Mouse (Mus musculus): Measurements from ENCODE around the gene Fyb2. TPM values are rescaled to one million over a fixed set of nuclear protein-coding genes. Genes with fewer than 3 reads are reported as not detected.

Gene Fyb2
- total and polyA plus RNA-seq, 3 experiments = 0.08 to 0.10 TPM; not detected in 1

DNA sequence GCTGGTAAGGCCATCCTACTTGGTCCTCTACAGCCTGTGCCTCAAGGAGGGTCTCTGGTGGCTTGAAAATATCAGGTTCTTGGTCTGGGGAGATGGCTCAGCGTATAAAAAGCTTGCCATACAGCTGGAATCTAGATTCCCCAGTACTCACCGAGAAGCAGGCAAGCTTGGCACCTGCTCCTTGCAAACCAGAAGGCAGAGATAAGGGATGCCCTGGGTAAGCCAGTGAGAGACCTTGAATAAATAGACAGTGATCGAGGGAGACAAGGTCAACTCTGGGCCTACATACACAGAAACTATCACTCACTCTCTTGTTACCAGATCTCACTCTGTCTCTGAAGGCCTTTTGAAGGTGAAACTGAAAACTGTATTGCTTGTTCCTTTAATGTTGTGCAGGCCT is 21.7 kb downstream of the Fyb2 start:
- peaks cover 0 to 11% of the 10 kb centered on the region in 2 experiments; a peak in 2 of 4 replicates for H3K36me3 ChIP-seq (ENCODE audit: control insufficient read depth in 1 of 2, insufficient read depth in 2 of 2, low read length in 2 of 2)
- no peak overlapping the region for H3K27ac ChIP-seq (ENCODE audit: control insufficient read depth, low read depth, low read length)
- peaks cover under 1 to 21% of the 10 kb centered on the region in 2 experiments for H3K4me1 ChIP-seq (ENCODE audit: control insufficient read depth in 1 of 2, insufficient read depth in 2 of 2, low read length in 2 of 2)
- peak; percentile 43 for DNase-seq (ENCODE audit: low read depth, low spot score)
- no peaks in the 10 kb centered on the region for H3K27me3 ChIP-seq (ENCODE audit: control insufficient read depth in 1 of 2, insufficient read depth in 2 of 2, low read length in 2 of 2)
- no peaks in the 10 kb centered on the region for H3K79me2 ChIP-seq (ENCODE audit: control insufficient read depth, insufficient read depth, low read length, poor library complexity)
- TF ChIP-seq POLR2AphosphoS2 (IDR thresholded peaks at IDR 0.05; ENCODE audit: low read length) (no peak), MYB (IDR thresholded peaks at IDR 0.05; ENCODE audit: low read depth, low read length) (no peak), RCOR1 (IDR thresholded peaks at IDR 0.05; ENCODE audit: low read depth, low read length) (no peak), ZC3H11A (IDR thresholded peaks at IDR 0.05; ENCODE audit: low read depth, low read length) (no peak), HCFC1 (IDR thresholded peaks at IDR 0.05; ENCODE audit: low read depth, low read length) (no peak)
- no peak overlapping the region for H3K4me3 ChIP-seq (ENCODE audit: control insufficient read depth in 1 of 2, insufficient read depth in 1 of 2, low read depth in 2 of 2, low read length in 2 of 2)
- no peak overlapping the region for H3K9ac ChIP-seq (ENCODE audit: control insufficient read depth, low read depth, low read length, poor library complexity, severe bottlenecking)
- H3K9me3 ChIP-seq (replicated peaks; ENCODE audit: insufficient read depth, low read length) = no peaks in the 10 kb centered on the region

DNA sequence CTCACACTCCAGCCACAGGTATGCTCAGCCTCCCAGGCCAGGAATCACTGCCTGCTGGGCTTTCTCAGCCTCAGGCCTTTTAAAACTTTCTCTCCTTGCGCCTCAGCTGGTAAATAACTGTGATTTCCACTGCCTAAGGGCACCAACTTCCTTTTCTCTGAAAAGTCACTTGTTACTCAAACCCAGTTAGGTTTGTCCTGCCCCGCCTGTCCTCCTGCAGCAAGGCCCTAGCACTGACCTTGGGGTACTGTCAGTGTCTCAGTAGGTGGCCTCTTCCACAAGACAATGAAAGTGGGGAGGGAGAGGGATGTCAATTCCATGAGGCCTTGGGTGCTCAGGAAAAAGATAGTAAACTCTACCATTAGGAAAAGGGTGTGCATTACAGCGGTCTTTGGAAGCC is 22.2 kb downstream of the Fyb2 start:
- Histone ChIP-seq H3K27me3 (ENCODE audit: control insufficient read depth in 1 of 2, insufficient read depth in 2 of 2, low read length in 2 of 2) (no peaks in the 10 kb centered on the region), H3K9ac (ENCODE audit: control insufficient read depth, low read depth, low read length, poor library complexity, severe bottlenecking) (no peak overlapping the region), H3K27ac (ENCODE audit: control insufficient read depth, low read depth, low read length) (no peak overlapping the region), H3K4me3 (ENCODE audit: control insufficient read depth in 1 of 2, insufficient read depth in 1 of 2, low read depth in 2 of 2, low read length in 2 of 2) (no peak overlapping the region), H3K4me1 (ENCODE audit: control insufficient read depth in 1 of 2, insufficient read depth in 2 of 2, low read length in 2 of 2) (peaks cover 2 to 22% of the 10 kb centered on the region in 2 experiments), H3K36me3 (ENCODE audit: control insufficient read depth in 1 of 2, insufficient read depth in 2 of 2, low read length in 2 of 2) (peaks cover 0 to 12% of the 10 kb centered on the region in 2 experiments; a peak in 2 of 4 replicates), H3K9me3 (replicated peaks; ENCODE audit: insufficient read depth, low read length) (no peaks in the 10 kb centered on the region), H3K79me2 (ENCODE audit: control insufficient read depth, insufficient read depth, low read length, poor library complexity) (no peaks in the 10 kb centered on the region)
- no peak for TF ChIP-seq ZMIZ1 (IDR thresholded peaks at IDR 0.05; ENCODE audit: low read depth, low read length)
- no peak for TF ChIP-seq MYC (IDR thresholded peaks at IDR 0.05; ENCODE audit: low read depth, low read length)
- no peak for TF ChIP-seq EP300 (IDR thresholded peaks at IDR 0.05; ENCODE audit: low read depth in 1 of 2, low read length in 2 of 2)
- no peak for TF ChIP-seq USF1 (IDR thresholded peaks at IDR 0.05; ENCODE audit: low read depth, low read length)
- no peak for TF ChIP-seq CHD1 (IDR thresholded peaks at IDR 0.05; ENCODE audit: low read depth, low read length)
- no peak for TF ChIP-seq USF2 (IDR thresholded peaks at IDR 0.05; ENCODE audit: borderline replicate concordance in 1 of 2, insufficient read depth in 1 of 2, low read depth in 1 of 2, low read length in 2 of 2)
- no peak for TF ChIP-seq HCFC1 (IDR thresholded peaks at IDR 0.05; ENCODE audit: low read depth, low read length)
- TF ChIP-seq POLR2AphosphoS2 (IDR thresholded peaks at IDR 0.05; ENCODE audit: low read length) = no peak
- TF ChIP-seq KAT2A (conservative IDR thresholded peaks at IDR 0.05; ENCODE audit: low read depth, low read length) = no peak
- DNase-seq (ENCODE audit: low read depth, low spot score) = no peak

DNA sequence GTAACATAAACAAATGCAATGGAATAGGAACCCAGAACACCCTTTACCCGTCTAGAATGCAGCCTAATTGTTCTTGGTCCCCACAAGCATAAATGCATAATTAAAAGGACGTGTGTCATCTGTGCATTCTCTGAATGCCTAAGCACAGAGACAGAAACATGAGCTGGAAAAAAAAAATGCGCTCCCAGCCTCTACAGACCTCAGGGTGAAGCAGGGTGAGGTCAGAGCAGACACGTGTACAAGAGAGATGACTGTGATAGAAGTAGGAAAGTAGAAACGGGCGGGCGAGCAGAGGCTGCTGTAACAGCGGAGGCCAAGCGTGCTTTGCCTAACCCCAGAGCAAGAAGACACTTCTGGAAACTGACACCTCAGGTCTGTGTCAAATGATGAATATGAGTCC is 22.8 kb downstream of the Fyb2 start:
- Histone ChIP-seq H3K27me3 (ENCODE audit: control insufficient read depth in 1 of 2, insufficient read depth in 2 of 2, low read length in 2 of 2) (no peaks in the 10 kb centered on the region), H3K36me3 (ENCODE audit: control insufficient read depth in 1 of 2, insufficient read depth in 2 of 2, low read length in 2 of 2) (peaks cover 0 to 15% of the 10 kb centered on the region in 2 experiments; a peak in 2 of 4 replicates), H3K4me3 (ENCODE audit: control insufficient read depth in 1 of 2, insufficient read depth in 1 of 2, low read depth in 2 of 2, low read length in 2 of 2) (no peak overlapping the region), H3K9ac (ENCODE audit: control insufficient read depth, low read depth, low read length, poor library complexity, severe bottlenecking) (no peak overlapping the region), H3K4me1 (ENCODE audit: control insufficient read depth in 1 of 2, insufficient read depth in 2 of 2, low read length in 2 of 2) (peaks cover 2 to 26% of the 10 kb centered on the region in 2 experiments), H3K9me3 (replicated peaks; ENCODE audit: insufficient read depth, low read length) (no peaks in the 10 kb centered on the region), H3K79me2 (ENCODE audit: control insufficient read depth, insufficient read depth, low read length, poor library complexity) (no peaks in the 10 kb centered on the region), H3K27ac (ENCODE audit: control insufficient read depth, low read depth, low read length) (no peak overlapping the region)
- no peak for DNase-seq (ENCODE audit: low read depth, low spot score)
- TF ChIP-seq MAFK (IDR thresholded peaks at IDR 0.05; ENCODE audit: borderline replicate concordance, low read depth, low read length) (no peak), UBTF (IDR thresholded peaks at IDR 0.05; ENCODE audit: borderline replicate concordance, insufficient read depth, low read depth, low read length) (no peak), JUND (IDR thresholded peaks at IDR 0.05; ENCODE audit: low read depth, low read length) (no peak), MYC (IDR thresholded peaks at IDR 0.05; ENCODE audit: low read depth, low read length) (no peak), SIN3A (IDR thresholded peaks at IDR 0.05; ENCODE audit: low read length) (no peak), BHLHE40 (IDR thresholded peaks at IDR 0.05; ENCODE audit: borderline replicate concordance, low read depth, low read length) (no peak), POLR2AphosphoS2 (IDR thresholded peaks at IDR 0.05; ENCODE audit: low read length) (no peak), POLR2AphosphoS5 (IDR thresholded peaks at IDR 0.05; ENCODE audit: borderline replicate concordance, low read depth, low read length) (no peak), ZMIZ1 (IDR thresholded peaks at IDR 0.05; ENCODE audit: low read depth, low read length) (no peak), EP300 (IDR thresholded peaks at IDR 0.05; ENCODE audit: low read depth in 1 of 2, low read length in 2 of 2) (no peak), NELFE (IDR thresholded peaks at IDR 0.05; ENCODE audit: low read depth, low read length) (no peak), CHD1 (IDR thresholded peaks at IDR 0.05; ENCODE audit: low read depth, low read length) (no peak), TBP (IDR thresholded peaks at IDR 0.05; ENCODE audit: low read depth, low read length) (no peak), MXI1 (IDR thresholded peaks at IDR 0.05; ENCODE audit: low read depth, low read length) (no peak)
